Mouse (Mus musculus): ENCODE results near the gene Tent5c. TPM values are rescaled to one million over a fixed set of nuclear protein-coding genes. Genes with fewer than 3 reads are reported as not detected.

The Tent5c gene
- polyA plus RNA-seq, 1 experiment: 248 TPM

DNA sequence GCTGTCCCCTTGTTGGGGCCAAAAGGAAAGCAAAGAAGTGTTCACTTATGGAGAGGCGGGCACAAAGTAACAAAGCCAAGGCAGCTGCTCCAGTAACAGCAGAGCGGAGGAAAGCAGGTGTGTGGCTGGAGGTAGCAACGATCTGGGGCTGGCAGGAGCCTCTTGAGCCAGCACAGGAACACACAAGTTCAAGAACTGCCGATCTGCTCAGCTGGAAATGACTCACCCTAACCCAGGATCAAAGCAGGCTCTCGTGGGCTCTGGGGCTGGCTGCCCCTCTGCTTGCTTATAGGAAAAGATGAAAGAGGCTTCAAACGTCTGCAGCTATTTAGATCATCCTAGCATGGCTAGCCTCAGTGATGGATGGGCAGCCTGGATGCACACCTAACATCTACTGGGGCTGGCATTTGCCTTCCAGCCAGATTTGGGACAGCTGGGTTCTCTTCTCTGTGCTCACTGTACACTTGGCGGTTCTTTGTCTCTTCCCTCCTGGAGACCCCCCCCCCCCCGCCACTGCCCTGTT is 14.1 kb downstream of the Tent5c start:
- H3K27ac ChIP-seq (ENCODE audit: control insufficient read depth, insufficient read depth, low read depth, low read length): no peak overlapping the region; the same call in 1 of the 2 replicates

DNA sequence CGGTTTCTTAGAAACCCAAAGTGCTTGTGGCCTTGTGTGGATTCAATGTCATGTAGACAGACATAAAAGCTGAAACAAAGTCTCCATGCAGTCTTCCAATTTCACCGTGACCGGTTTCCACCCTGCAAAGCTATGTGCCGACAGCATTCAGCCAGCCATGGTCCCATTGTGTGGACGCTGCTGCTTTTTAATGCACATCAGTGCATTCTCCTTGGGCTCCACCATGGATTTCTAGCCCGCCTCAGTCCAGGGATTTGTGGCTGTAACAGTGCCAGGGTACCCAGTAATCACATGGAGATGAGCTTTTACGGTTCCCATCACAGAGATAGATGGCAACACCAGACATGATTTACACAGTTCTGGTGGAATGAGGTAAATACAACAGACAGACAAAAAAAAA is 14.6 kb downstream of the Tent5c start:
- H3K4me1 ChIP-seq (ENCODE audit: control insufficient read depth, insufficient read depth, low read length): peaks cover 8% of the 10 kb centered on the region
- H3K27ac ChIP-seq (ENCODE audit: control insufficient read depth, insufficient read depth, low read depth, low read length): no peak overlapping the region
- H3K27me3 ChIP-seq (ENCODE audit: control insufficient read depth, insufficient read depth, low read length): no peaks in the 10 kb centered on the region
- H3K4me3 ChIP-seq (ENCODE audit: control insufficient read depth, low read depth, low read length): no peak overlapping the region
- no peaks in the 10 kb centered on the region for H3K36me3 ChIP-seq (ENCODE audit: control insufficient read depth, insufficient read depth, low read length)
- no peak for TF ChIP-seq CTCF (IDR thresholded peaks at IDR 0.05; ENCODE audit: control insufficient read depth, insufficient read depth, insufficient replicate concordance, low read depth, low read length)
- no peak for TF ChIP-seq POLR2A (IDR thresholded peaks at IDR 0.05; ENCODE audit: control insufficient read depth, low read depth, low read length)

More for the DNA sequence above, 14.1 kb downstream of the Tent5c start:
- Histone ChIP-seq H3K36me3 (ENCODE audit: control insufficient read depth, insufficient read depth, low read length) (no peaks in the 10 kb centered on the region), H3K27me3 (ENCODE audit: control insufficient read depth, insufficient read depth, low read length) (no peaks in the 10 kb centered on the region), H3K4me3 (ENCODE audit: control insufficient read depth, low read depth, low read length) (no peak overlapping the region), H3K4me1 (ENCODE audit: control insufficient read depth, insufficient read depth, low read length) (peaks cover 8% of the 10 kb centered on the region)
- no peak for TF ChIP-seq CTCF (IDR thresholded peaks at IDR 0.05; ENCODE audit: control insufficient read depth, insufficient read depth, insufficient replicate concordance, low read depth, low read length)
- no peak for TF ChIP-seq POLR2A (IDR thresholded peaks at IDR 0.05; ENCODE audit: control insufficient read depth, low read depth, low read length)

DNA sequence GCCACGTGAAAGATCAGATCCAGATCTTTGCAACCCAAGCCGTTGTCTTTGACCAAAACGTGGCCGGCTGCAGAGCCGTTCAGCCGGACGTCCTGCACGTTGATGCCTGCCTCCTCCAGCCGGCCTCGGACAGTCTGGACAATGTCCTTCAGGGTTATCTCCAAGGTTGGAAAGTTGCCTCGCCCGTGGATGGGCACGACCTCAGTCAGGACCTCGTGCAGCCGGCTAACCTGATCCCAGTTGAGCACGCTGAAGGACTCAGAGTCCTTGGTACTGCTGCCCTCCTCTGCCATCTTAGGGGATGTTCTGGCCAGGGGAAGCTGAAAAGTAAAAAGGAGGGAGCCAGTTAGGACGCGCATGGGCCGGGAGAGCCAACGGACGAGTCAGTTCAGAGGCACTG is 16.0 kb downstream of the Tent5c start:
- no peak overlapping the region for H3K27ac ChIP-seq (ENCODE audit: control insufficient read depth, insufficient read depth, low read depth, low read length)
- TF ChIP-seq POLR2A (IDR thresholded peaks at IDR 0.05; ENCODE audit: control insufficient read depth, low read depth, low read length): no peak
- TF ChIP-seq CTCF (IDR thresholded peaks at IDR 0.05; ENCODE audit: control insufficient read depth, insufficient read depth, insufficient replicate concordance, low read depth, low read length): 0 out of 2 replicates have a peak, but pooled peaks have one; percentile 15

DNA sequence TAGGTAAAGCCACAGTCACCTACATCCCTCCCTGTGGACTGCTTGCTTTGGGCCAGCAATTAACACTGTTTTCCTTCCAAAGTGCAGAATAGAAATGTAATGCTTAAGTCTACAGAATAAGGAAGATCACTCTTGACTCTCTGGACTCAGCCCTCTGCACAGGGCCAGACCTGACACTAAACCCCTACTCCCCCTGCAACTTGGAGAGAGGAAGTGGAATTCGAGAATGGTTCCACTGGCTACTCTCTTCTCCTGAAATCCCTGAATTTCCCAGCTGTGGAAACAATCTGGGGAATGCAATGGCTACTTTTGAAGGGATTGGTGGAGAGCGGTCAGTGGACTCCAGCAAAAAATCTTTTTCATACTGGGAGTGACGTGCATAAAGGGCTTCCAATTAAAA is 18.2 kb downstream of the Tent5c start:
- Histone ChIP-seq H3K36me3 (ENCODE audit: control insufficient read depth, insufficient read depth, low read length) (no peaks in the 10 kb centered on the region), H3K27me3 (ENCODE audit: control insufficient read depth, insufficient read depth, low read length) (no peaks in the 10 kb centered on the region), H3K27ac (ENCODE audit: control insufficient read depth, insufficient read depth, low read depth, low read length) (no peak overlapping the region), H3K4me1 (ENCODE audit: control insufficient read depth, insufficient read depth, low read length) (peaks cover 6% of the 10 kb centered on the region; the same call in 1 of the 2 replicates), H3K4me3 (ENCODE audit: control insufficient read depth, low read depth, low read length) (no peak overlapping the region)
- TF ChIP-seq POLR2A (IDR thresholded peaks at IDR 0.05; ENCODE audit: control insufficient read depth, low read depth, low read length) (no peak), CTCF (IDR thresholded peaks at IDR 0.05; ENCODE audit: control insufficient read depth, insufficient read depth, insufficient replicate concordance, low read depth, low read length) (no peak)

More for the DNA sequence above, 16.0 kb downstream of the Tent5c start:
- H3K36me3 ChIP-seq (ENCODE audit: control insufficient read depth, insufficient read depth, low read length): no peaks in the 10 kb centered on the region
- H3K4me1 ChIP-seq (ENCODE audit: control insufficient read depth, insufficient read depth, low read length): peaks cover 6% of the 10 kb centered on the region; the same call in 1 of the 2 replicates
- no peak overlapping the region for H3K4me3 ChIP-seq (ENCODE audit: control insufficient read depth, low read depth, low read length)
- no peaks in the 10 kb centered on the region for H3K27me3 ChIP-seq (ENCODE audit: control insufficient read depth, insufficient read depth, low read length)

DNA sequence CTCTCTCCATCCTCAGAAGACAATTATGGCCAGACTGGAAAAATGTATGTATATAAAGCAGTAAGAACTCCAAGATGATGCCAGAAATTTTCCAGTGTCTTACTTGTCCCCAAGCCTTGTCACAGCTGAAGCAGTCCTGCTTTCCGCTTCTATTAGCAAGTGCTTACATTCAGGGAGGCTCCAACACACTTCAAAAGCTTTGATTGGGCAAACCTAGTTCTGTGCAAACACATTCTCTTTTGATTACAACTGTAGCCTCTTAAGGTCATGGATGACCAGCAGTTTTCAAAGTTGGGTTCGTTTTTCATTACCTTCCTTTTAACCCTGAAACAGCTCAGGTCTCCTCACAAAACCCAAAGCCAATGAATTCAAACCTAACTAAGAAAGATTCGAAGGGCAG is 19.0 kb downstream of the Tent5c start:
- H3K4me3 ChIP-seq (ENCODE audit: control insufficient read depth, low read depth, low read length): no peak overlapping the region
- no peak overlapping the region for H3K27ac ChIP-seq (ENCODE audit: control insufficient read depth, insufficient read depth, low read depth, low read length)
- no peaks in the 10 kb centered on the region for H3K36me3 ChIP-seq (ENCODE audit: control insufficient read depth, insufficient read depth, low read length)
- H3K4me1 ChIP-seq (ENCODE audit: control insufficient read depth, insufficient read depth, low read length): peaks cover 5% of the 10 kb centered on the region; the same call in 1 of the 2 replicates
- no peak for TF ChIP-seq POLR2A (IDR thresholded peaks at IDR 0.05; ENCODE audit: control insufficient read depth, low read depth, low read length)
- TF ChIP-seq CTCF (IDR thresholded peaks at IDR 0.05; ENCODE audit: control insufficient read depth, insufficient read depth, insufficient replicate concordance, low read depth, low read length): no peak
- H3K27me3 ChIP-seq (ENCODE audit: control insufficient read depth, insufficient read depth, low read length): no peaks in the 10 kb centered on the region

DNA sequence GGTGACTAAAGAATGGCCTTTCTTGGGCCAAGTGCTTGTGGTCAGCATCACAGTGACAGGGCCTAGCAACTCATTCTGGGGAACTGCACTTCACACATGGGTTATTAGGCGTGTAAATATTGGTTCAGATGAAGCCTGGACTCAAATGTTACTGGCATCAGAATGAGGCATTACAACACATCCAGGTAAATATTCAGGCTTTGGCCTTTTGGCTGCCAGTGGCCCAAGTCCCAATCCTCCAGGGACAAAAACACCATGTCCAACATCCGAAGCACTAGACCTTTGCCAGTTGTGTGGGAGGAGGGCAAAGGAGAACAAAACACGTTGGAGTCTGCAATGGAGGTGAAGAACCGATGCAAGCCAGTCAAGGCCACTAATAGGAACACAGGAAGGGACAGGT is 22.6 kb downstream of the Tent5c start:
- Histone ChIP-seq H3K4me1 (ENCODE audit: control insufficient read depth, insufficient read depth, low read length) (peaks cover 2% of the 10 kb centered on the region; the same call in 1 of the 2 replicates), H3K36me3 (ENCODE audit: control insufficient read depth, insufficient read depth, low read length) (no peaks in the 10 kb centered on the region), H3K27me3 (ENCODE audit: control insufficient read depth, insufficient read depth, low read length) (no peaks in the 10 kb centered on the region), H3K4me3 (ENCODE audit: control insufficient read depth, low read depth, low read length) (no peak overlapping the region), H3K27ac (ENCODE audit: control insufficient read depth, insufficient read depth, low read depth, low read length) (no peak overlapping the region)
- TF ChIP-seq POLR2A (IDR thresholded peaks at IDR 0.05; ENCODE audit: control insufficient read depth, low read depth, low read length): no peak
- no peak for TF ChIP-seq CTCF (IDR thresholded peaks at IDR 0.05; ENCODE audit: control insufficient read depth, insufficient read depth, insufficient replicate concordance, low read depth, low read length)

DNA sequence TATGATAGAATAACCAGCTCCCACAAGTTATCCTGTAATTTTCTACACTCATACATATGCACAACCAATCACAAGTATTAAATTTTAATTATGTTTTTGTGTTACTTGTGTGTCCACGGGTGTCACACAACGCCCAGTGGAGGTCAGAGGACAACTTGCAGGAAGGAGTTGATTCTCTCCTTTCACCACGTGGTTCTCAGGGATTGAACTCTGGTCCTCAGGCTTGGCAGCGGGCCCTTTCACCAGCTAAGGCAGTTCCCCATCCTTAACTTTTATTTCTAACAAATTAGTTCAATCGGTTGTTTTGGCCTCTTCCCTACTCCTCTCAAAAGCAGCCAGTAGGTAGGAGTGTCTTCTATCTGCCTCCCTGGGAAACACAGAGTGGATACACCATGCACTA is 24.5 kb downstream of the Tent5c start:
- Histone ChIP-seq H3K36me3 (ENCODE audit: control insufficient read depth, insufficient read depth, low read length) (no peaks in the 10 kb centered on the region), H3K27ac (ENCODE audit: control insufficient read depth, insufficient read depth, low read depth, low read length) (no peak overlapping the region), H3K4me3 (ENCODE audit: control insufficient read depth, low read depth, low read length) (no peak overlapping the region), H3K27me3 (ENCODE audit: control insufficient read depth, insufficient read depth, low read length) (no peaks in the 10 kb centered on the region), H3K4me1 (ENCODE audit: control insufficient read depth, insufficient read depth, low read length) (peaks cover 2% of the 10 kb centered on the region; the same call in 1 of the 2 replicates)
- no peak for TF ChIP-seq CTCF (IDR thresholded peaks at IDR 0.05; ENCODE audit: control insufficient read depth, insufficient read depth, insufficient replicate concordance, low read depth, low read length)
- no peak for TF ChIP-seq POLR2A (IDR thresholded peaks at IDR 0.05; ENCODE audit: control insufficient read depth, low read depth, low read length)
